Mouse (Mus musculus) cerebellum, adult 2 months (tissue): Measurements from ENCODE around the gene Lrmda.

Experiments used
- CTCF ChIP-seq: fragments of 200-500 bp; IDR thresholded peaks from 2 replicates; pipeline ENCODE4 v1.5.1; 2011; ENCODE audit warnings: low read depth, mild to moderate bottlenecking, control low read depth, low read length, moderate library complexity, borderline replicate concordance; ENCODE audit not compliant: insufficient read depth
- POLR2A ChIP-seq: fragments of 200-500 bp; IDR thresholded peaks from 2 replicates; pipeline ENCODE4 v1.6.1; 2011; ENCODE audit warnings: low read length, control low read depth, borderline replicate concordance; ENCODE audit not compliant: insufficient read depth

- TF ChIP-seq CTCF = no peak
- TF ChIP-seq POLR2A = no peak
Observed at GRCm38 (mm10) chr14:22662496-22662895, 643.0 kb downstream of the Lrmda start.
